Mouse (Mus musculus) forebrain, embryonic 11.5 days (tissue): ENCODE measurements at regions not wholly inside any gene's neighbourhood (a gene's known extent, or its start where the extent isn't known, plus 50 kb on each side); places are given as distances from the start of the nearest gene placed in this dataset.

Experiments used
- ATAC-seq: fragments of 200-750 bp; cut with Nextera tagmentation; replicated peaks from 2 replicates; pipeline ENCODE4 v1.8.0; 2017; ENCODE audit warnings: moderate TSS enrichment; ENCODE audit not compliant: low FRiP score
- DNase-seq: peaks from one replicate; pipeline ENCODE4 v3.0.0-alpha.2; 2017; ENCODE audit warnings: low spot score
- H3K27ac ChIP-seq: fragments of 300-500 bp; sonication (generic); 2 replicates; pipeline ENCODE4 v1.5.1; 2014; ENCODE audit warnings: low read depth, low read length
- H3K27me3 ChIP-seq: fragments of 300-500 bp; sonication (generic); 2 replicates; pipeline ENCODE4 v1.6.1; 2014; ENCODE audit warnings: mild to moderate bottlenecking, low read length, mixed read lengths; ENCODE audit not compliant: control insufficient read depth, insufficient read depth
- H3K36me3 ChIP-seq: fragments of 300-500 bp; sonication (generic); 2 replicates; pipeline ENCODE4 v1.6.1; 2014; ENCODE audit warnings: mild to moderate bottlenecking, low read length, moderate library complexity, mixed read lengths; ENCODE audit not compliant: control insufficient read depth, insufficient read depth
- H3K4me1 ChIP-seq: fragments of 300-500 bp; sonication (generic); replicated peaks from 2 replicates; pipeline ENCODE4 v1.6.1; 2014; ENCODE audit warnings: low read length, mixed read lengths; ENCODE audit not compliant: control insufficient read depth, insufficient read depth
- H3K4me2 ChIP-seq: fragments of 300-500 bp; sonication (generic); 2 replicates; pipeline ENCODE4 v1.6.1; 2014; ENCODE audit warnings: low read depth, mild to moderate bottlenecking, low read length, moderate library complexity, mixed read lengths; ENCODE audit not compliant: severe bottlenecking
- H3K4me3 ChIP-seq: fragments of 300-500 bp; sonication (generic); 2 replicates; pipeline ENCODE4 v1.5.1; 2014; ENCODE audit warnings: low read depth, low read length
- H3K9ac ChIP-seq: fragments of 300-500 bp; sonication (generic); 2 replicates; pipeline ENCODE4 v1.6.1; 2014; ENCODE audit warnings: low read length
- H3K9me3 ChIP-seq: fragments of 300-500 bp; sonication (generic); 2 replicates; pipeline ENCODE4 v1.6.1; 2016; ENCODE audit warnings: low read length, mixed read lengths; ENCODE audit not compliant: control insufficient read depth
- WGBS: fragments of 180-500 bp; shearing (Covaris S2); extraction: QIAGEN DNeasy Blood & Tissue Kit; methylation state at CpG from one replicate; pipeline ENCODE4 v1.1.7; 2014; 5-methylcytosine and 5-hydroxymethylcytosine counted together

DNA sequence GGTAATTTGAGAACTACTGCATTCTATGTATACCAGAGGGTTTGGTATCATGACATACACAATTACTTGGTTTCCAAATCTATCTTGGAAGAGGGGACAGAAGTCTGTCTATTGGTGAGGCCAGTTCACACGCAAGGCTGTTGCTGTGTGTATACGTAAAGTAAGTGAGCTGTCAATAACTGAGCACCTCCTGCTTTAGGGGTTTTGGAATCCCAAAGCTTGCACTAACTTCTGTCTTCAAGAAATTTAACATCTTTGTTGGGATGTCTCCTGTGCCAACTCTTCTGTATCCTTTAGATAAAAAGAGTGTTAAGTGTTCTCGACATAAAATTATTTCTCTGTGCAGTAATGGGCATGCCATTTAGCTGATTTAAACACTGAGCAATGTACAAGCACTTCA, 572.1 kb downstream of the Plcl1 start:
- 92% methylated on average over 3 of the region's 3 CpGs for WGBS
- H3K9ac ChIP-seq: no peak overlapping the region
- DNase-seq (no peak), ATAC-seq (no peak)
- H3K4me2 ChIP-seq: no peak overlapping the region
- H3K9me3 ChIP-seq: no peaks in the 10 kb centered on the region
- no peaks in the 10 kb centered on the region for H3K27me3 ChIP-seq
- no peak overlapping the region for H3K4me3 ChIP-seq
- no peaks in the 10 kb centered on the region for H3K36me3 ChIP-seq
- no peak overlapping the region for H3K27ac ChIP-seq
- H3K4me1 ChIP-seq: no peaks in the 10 kb centered on the region

DNA sequence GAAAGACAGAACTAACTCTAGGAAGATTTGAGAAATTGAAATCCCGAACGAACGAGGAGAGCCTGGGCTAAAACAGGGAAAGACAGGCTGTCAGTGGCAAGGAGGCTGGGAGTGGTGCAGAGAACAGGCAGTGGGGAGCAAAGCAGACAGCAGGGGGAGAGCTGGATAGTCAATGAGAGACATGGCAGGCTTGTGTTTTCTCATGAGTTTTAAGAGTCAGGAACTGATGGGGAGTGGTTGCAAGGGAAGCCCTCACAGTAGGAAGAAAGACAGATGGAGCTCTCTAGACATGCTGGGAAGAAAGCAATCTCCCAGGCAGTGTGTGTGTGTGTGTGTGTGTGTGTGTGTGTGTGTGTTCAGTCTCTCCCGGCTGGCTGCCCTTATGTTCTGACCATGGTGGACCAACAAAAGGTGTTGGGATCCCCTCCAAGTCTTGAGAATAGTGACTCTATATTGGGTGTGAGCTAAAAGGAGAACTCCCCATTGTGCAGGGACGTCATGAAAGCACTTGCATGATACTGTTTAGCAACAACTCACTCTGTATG, 577.9 kb downstream of the Plcl1 start:
- H3K36me3 ChIP-seq: no peaks in the 10 kb centered on the region
- 74% methylated on average over 5 of the region's 5 CpGs for WGBS
- no peak overlapping the region for H3K4me2 ChIP-seq
- H3K9ac ChIP-seq: no peak overlapping the region
- ATAC-seq (no peak), DNase-seq (no peak)
- H3K9me3 ChIP-seq: no peaks in the 10 kb centered on the region
- H3K27ac ChIP-seq: no peak overlapping the region
- H3K4me3 ChIP-seq: no peak overlapping the region
- no peaks in the 10 kb centered on the region for H3K4me1 ChIP-seq
- no peaks in the 10 kb centered on the region for H3K27me3 ChIP-seq

- no peak for DNase-seq
- 91% methylated on average over 6 of the region's 6 CpGs for WGBS
Observed at GRCm38 (mm10) chr1:55997074-55997473, 591.4 kb downstream of the Plcl1 start.

More at GRCm38 (mm10) chr1:55997074-55997473, 591.4 kb downstream of the Plcl1 start:
- H3K27ac ChIP-seq: no peak overlapping the region
- H3K4me1 ChIP-seq: no peaks in the 10 kb centered on the region
- H3K36me3 ChIP-seq: no peaks in the 10 kb centered on the region
- no peak overlapping the region for H3K4me2 ChIP-seq
- no peak overlapping the region for H3K9ac ChIP-seq
- H3K9me3 ChIP-seq: no peaks in the 10 kb centered on the region
- H3K27me3 ChIP-seq: no peaks in the 10 kb centered on the region
- no peak overlapping the region for H3K4me3 ChIP-seq
- no peak for ATAC-seq
